Mouse (Mus musculus): ENCODE results near the gene Cyp2d22. TPM values are rescaled to one million over a fixed set of nuclear protein-coding genes. Genes with fewer than 3 reads are reported as not detected.

Cyp2d22 gene
- polyA plus RNA-seq, 1 experiment from 2014 or later = 9.5 TPM

GRCm38 (mm10) chr15:82342543-82342935 is 37.5 kb downstream of the Cyp2d22 start:
- Histone ChIP-seq H3K4me2 (replicated peaks) (peak overlapping the region; percentile 81), H3K9me3 (no peaks in the 10 kb centered on the region), H3K27me3 (peaks cover 5% of the 10 kb centered on the region), H3K4me1 (peaks cover 40% of the 10 kb centered on the region), H3K9ac (peak overlapping the region; percentile 84; the same call in 1 of the 2 replicates), H3K4me3 (no peak overlapping the region), H3K27ac (no peak overlapping the region), H3K36me3 (0 out of 2 replicates have a peak, but pooled peaks cover 3% of the 10 kb centered on the region)
- ATAC-seq (ENCODE audit: low FRiP score, low read depth) = no peak
- 69% methylated on average over 5 of the region's 5 CpGs for WGBS

- Histone ChIP-seq H3K4me3 (peak overlapping the region; percentile 59), H3K4me2 (replicated peaks) (peak overlapping the region; percentile 81), H3K27ac (peak overlapping the region; percentile 74), H3K9me3 (no peaks in the 10 kb centered on the region), H3K9ac (peak overlapping the region; percentile 84), H3K4me1 (peaks cover 40% of the 10 kb centered on the region), H3K36me3 (no peaks in the 10 kb centered on the region), H3K27me3 (peaks cover 5% of the 10 kb centered on the region)
- ATAC-seq (ENCODE audit: low FRiP score, low read depth) = no peak
- WGBS = 58% methylated on average over 15 of the region's 15 CpGs
Observed at GRCm38 (mm10) chr15:82341675-82342542, 38.2 kb downstream of the Cyp2d22 start.

- Histone ChIP-seq H3K27ac (peak overlapping the region; percentile 74), H3K9ac (peak overlapping the region; percentile 84), H3K4me1 (peaks cover 43% of the 10 kb centered on the region), H3K36me3 (peaks cover under 1% of the 10 kb centered on the region; the same call in 1 of the 2 replicates), H3K27me3 (peaks cover 5% of the 10 kb centered on the region), H3K9me3 (no peaks in the 10 kb centered on the region), H3K4me3 (peak overlapping the region; percentile 59), H3K4me2 (replicated peaks) (peak overlapping the region; percentile 81)
- ATAC-seq (ENCODE audit: low FRiP score, low read depth) = peak; percentile 6
- 1% methylated on average over 37 of the region's 40 CpGs for WGBS
Observed at GRCm38 (mm10) chr15:82341036-82341501, 39.0 kb downstream of the Cyp2d22 start.

GRCm38 (mm10) chr15:82340414-82341035 is 39.5 kb downstream of the Cyp2d22 start:
- 41% methylated on average over 21 of the region's 21 CpGs for WGBS

GRCm38 (mm10) chr15:82339634-82340254 is 40.3 kb downstream of the Cyp2d22 start:
- Histone ChIP-seq H3K4me1 (peaks cover 44% of the 10 kb centered on the region), H3K9ac (no peak overlapping the region), H3K9me3 (no peaks in the 10 kb centered on the region), H3K4me2 (replicated peaks) (peak overlapping the region; percentile 81; the same call in 1 of the 2 replicates), H3K36me3 (peaks cover 13% of the 10 kb centered on the region), H3K27me3 (peaks cover 5% of the 10 kb centered on the region), H3K4me3 (no peak overlapping the region), H3K27ac (no peak overlapping the region)
- ATAC-seq (ENCODE audit: low FRiP score, low read depth) = no peak
- 77% methylated on average over 8 of the region's 8 CpGs for WGBS

More at GRCm38 (mm10) chr15:82340414-82341035, 39.5 kb downstream of the Cyp2d22 start:
- Histone ChIP-seq H3K36me3 (peaks cover 6% of the 10 kb centered on the region), H3K4me2 (replicated peaks) (peak overlapping the region; percentile 81), H3K27me3 (peaks cover 5% of the 10 kb centered on the region), H3K9ac (peak overlapping the region; percentile 84), H3K9me3 (no peaks in the 10 kb centered on the region), H3K4me3 (peak overlapping the region; percentile 59), H3K4me1 (peaks cover 44% of the 10 kb centered on the region), H3K27ac (peak overlapping the region; percentile 74)
- no peak for ATAC-seq (ENCODE audit: low FRiP score, low read depth)

GRCm38 (mm10) chr15:82339150-82339549 is 40.9 kb downstream of the Cyp2d22 start:
- ATAC-seq (ENCODE audit: low FRiP score, low read depth) = no peak
- H3K9me3 ChIP-seq = no peaks in the 10 kb centered on the region
- H3K36me3 ChIP-seq = peaks cover 19% of the 10 kb centered on the region
- peak overlapping the region; percentile 53 for H3K4me3 ChIP-seq
- peaks cover 5% of the 10 kb centered on the region for H3K27me3 ChIP-seq
- peak overlapping the region; percentile 81 for H3K4me2 ChIP-seq (replicated peaks)
- H3K27ac ChIP-seq = no peak overlapping the region
- peak overlapping the region; percentile 70; the same call in 1 of the 2 replicates for H3K9ac ChIP-seq
- H3K4me1 ChIP-seq = peaks cover 44% of the 10 kb centered on the region
- WGBS = 57% methylated on average over 10 of the region's 10 CpGs

GRCm38 (mm10) chr15:82338593-82339112 is 41.4 kb downstream of the Cyp2d22 start, which contains the start of the genes Naga, Pheta2 and Smdt1:
Gene Naga, minus strand, starts transcription at chr15:82338925.
Gene Pheta2, plus strand, starts transcription at chr15:82338942.
Gene Smdt1, plus strand, starts transcription at chr15:82338959.
- WGBS = under 1% methylated on average over 41 of the region's 41 CpGs
- peak within 1 kb of the TSS; percentile 81 for H3K4me2 ChIP-seq (replicated peaks)
- H3K27me3 ChIP-seq = peaks cover 5% of the 10 kb centered on the region
- peak within 1 kb of the TSS; percentile 67 for H3K27ac ChIP-seq
- no peaks in the 10 kb centered on the region for H3K9me3 ChIP-seq
- H3K4me3 ChIP-seq = peak within 1 kb of the TSS; percentile 53
- peaks cover 44% of the 10 kb centered on the region for H3K4me1 ChIP-seq
- peaks cover 22% of the 10 kb centered on the region for H3K36me3 ChIP-seq
- peak within 1 kb of the TSS; percentile 70 for H3K9ac ChIP-seq
- peak; percentile 90 for ATAC-seq (ENCODE audit: low FRiP score, low read depth)

- H3K4me3 ChIP-seq = peak overlapping the region; percentile 53
- H3K27me3 ChIP-seq = peaks cover 5% of the 10 kb centered on the region
- 0 out of 2 replicates have a peak overlapping the region, but pooled peaks have one; percentile 22 for H3K27ac ChIP-seq
- ATAC-seq (ENCODE audit: low FRiP score, low read depth) = no peak
- H3K36me3 ChIP-seq = peaks cover 22% of the 10 kb centered on the region
- peak overlapping the region; percentile 81 for H3K4me2 ChIP-seq (replicated peaks)
- peaks cover 44% of the 10 kb centered on the region for H3K4me1 ChIP-seq
- H3K9ac ChIP-seq = peak overlapping the region; percentile 70
- 26% methylated on average over 4 of the region's 4 CpGs for WGBS
- no peaks in the 10 kb centered on the region for H3K9me3 ChIP-seq
Observed at GRCm38 (mm10) chr15:82337875-82338274, 42.2 kb downstream of the Cyp2d22 start.

GRCm38 (mm10) chr15:82336629-82337028 is 43.4 kb downstream of the Cyp2d22 start:
- H3K36me3 ChIP-seq = peaks cover 32% of the 10 kb centered on the region
- H3K4me3 ChIP-seq = no peak overlapping the region
- no peaks in the 10 kb centered on the region for H3K9me3 ChIP-seq
- no peak for ATAC-seq (ENCODE audit: low FRiP score, low read depth)
- WGBS = 54% methylated on average over 12 of the region's 12 CpGs
- H3K4me2 ChIP-seq (replicated peaks) = no peak overlapping the region; the same call in 1 of the 2 replicates
- H3K4me1 ChIP-seq = peaks cover 33% of the 10 kb centered on the region
- H3K9ac ChIP-seq = peak overlapping the region; percentile 27; the same call in 1 of the 2 replicates
- peaks cover 5% of the 10 kb centered on the region for H3K27me3 ChIP-seq
- no peak overlapping the region for H3K27ac ChIP-seq

GRCm38 (mm10) chr15:82335194-82335593 is 44.9 kb downstream of the Cyp2d22 start:
- Histone ChIP-seq H3K27ac (no peak overlapping the region), H3K4me3 (no peak overlapping the region), H3K9ac (no peak overlapping the region; the same call in 1 of the 2 replicates), H3K27me3 (peaks cover under 1% of the 10 kb centered on the region), H3K9me3 (no peaks in the 10 kb centered on the region), H3K4me1 (peaks cover 23% of the 10 kb centered on the region), H3K36me3 (peaks cover 44% of the 10 kb centered on the region), H3K4me2 (replicated peaks) (no peak overlapping the region)
- ATAC-seq (ENCODE audit: low FRiP score, low read depth) = no peak
- WGBS = 91% methylated on average over 4 of the region's 4 CpGs

- Histone ChIP-seq H3K27me3 (no peaks in the 10 kb centered on the region), H3K27ac (no peak overlapping the region), H3K9me3 (no peaks in the 10 kb centered on the region), H3K4me1 (peaks cover 11% of the 10 kb centered on the region; the same call in 1 of the 2 replicates), H3K36me3 (peaks cover 18% of the 10 kb centered on the region), H3K4me3 (no peak overlapping the region), H3K4me2 (replicated peaks) (no peak overlapping the region), H3K9ac (no peak overlapping the region)
- no peak for ATAC-seq (ENCODE audit: low FRiP score, low read depth)
- 63% methylated on average over 2 of the region's 2 CpGs for WGBS
Observed at GRCm38 (mm10) chr15:82325382-82325781, 54.7 kb downstream of the Cyp2d22 start.
